Mouse (Mus musculus) stomach, embryonic 16.5 days (tissue): Measurements from ENCODE around the gene Bik. TPM values are rescaled to one million over a fixed set of nuclear protein-coding genes. Genes with fewer than 3 reads are reported as not detected.
A peak's percentile ranks its signal among the peaks of the same experiment; 100 is the strongest.

Source experiments
- ATAC-seq: fragments of 200-750 bp; cut with Nextera tagmentation; 2 replicates; pipeline ENCODE4 v1.8.0; 2017; ENCODE audit warnings: moderate number of reproducible peaks, moderate TSS enrichment; ENCODE audit not compliant: insufficient read depth, low FRiP score
- H3K27ac ChIP-seq: fragments of 300-500 bp; sonication (generic); 2 replicates; pipeline ENCODE4 v1.5.1; 2014; ENCODE audit warnings: low read length
- H3K27me3 ChIP-seq: fragments of 300-500 bp; sonication (generic); 2 replicates; pipeline ENCODE4 v1.6.1; 2014; ENCODE audit warnings: low read length, control low read depth, mixed read lengths; ENCODE audit not compliant: control insufficient read depth, insufficient read depth
- H3K36me3 ChIP-seq: fragments of 300-500 bp; sonication (generic); 2 replicates; pipeline ENCODE4 v1.6.1; 2014; ENCODE audit warnings: low read length; ENCODE audit not compliant: control insufficient read depth, insufficient read depth
- H3K4me1 ChIP-seq: fragments of 300-500 bp; sonication (generic); 2 replicates; pipeline ENCODE4 v1.6.1; 2014; ENCODE audit warnings: low read length, control low read depth, mixed read lengths; ENCODE audit not compliant: control insufficient read depth, insufficient read depth
- H3K4me2 ChIP-seq: fragments of 300-500 bp; sonication (generic); 2 replicates; pipeline ENCODE4 v1.6.1; 2014; ENCODE audit warnings: low read depth, low read length, mixed read lengths
- H3K4me3 ChIP-seq: fragments of 300-500 bp; sonication (generic); replicated peaks from 2 replicates; pipeline ENCODE4 v1.5.1; 2014; ENCODE audit warnings: mild to moderate bottlenecking, low read length
- H3K9ac ChIP-seq: fragments of 300-500 bp; sonication (generic); 2 replicates; pipeline ENCODE4 v1.6.1; 2014; ENCODE audit warnings: low read length
- H3K9me3 ChIP-seq: fragments of 300-500 bp; sonication (generic); replicated peaks from 2 replicates; pipeline ENCODE4 v1.6.1; 2016; ENCODE audit warnings: low read length, control low read depth; ENCODE audit not compliant: control insufficient read depth
- WGBS: fragments of 180-500 bp; shearing (Covaris S2); extraction: QIAGEN DNeasy Blood & Tissue Kit; methylation state at CpG from one replicate; pipeline ENCODE4 v1.1.7; 2014; 5-methylcytosine and 5-hydroxymethylcytosine counted together
- polyA plus RNA-seq: library from polyadenylated mRNA; unstranded; fragments of >200 nt; fragmentation: Nextera tagmentation; extraction: Ambion mirVana; gene quantifications from 2 replicates; pipeline ENCODE4 v1.2.1, GENCODE M21; 2015

Bik gene
- polyA plus RNA-seq = 6.8 and 7.0 TPM in 2 replicates

- peak within 1 kb of the TSS; percentile 93 for H3K4me2 ChIP-seq
- no peak within 1 kb of the TSS for H3K27ac ChIP-seq
- peaks cover 27% of the 10 kb centered on the region for H3K27me3 ChIP-seq
- H3K4me3 ChIP-seq = peak within 1 kb of the TSS; percentile 61
- no peaks in the 10 kb centered on the region for H3K36me3 ChIP-seq
- H3K4me1 ChIP-seq = peaks cover 20% of the 10 kb centered on the region
- peak within 1 kb of the TSS; percentile 73 for H3K9ac ChIP-seq
- under 1% methylated on average over 45 of the region's 45 CpGs for WGBS
- no peaks in the 10 kb centered on the region for H3K9me3 ChIP-seq
- peak; percentile 54; the same call in 1 of the 2 replicates for ATAC-seq
These were observed at the start of gene Bik for GRCm38 (mm10) chr15:83526424-83527091. Gene Bik, plus strand, starts transcription at chr15:83526862.

DNA sequence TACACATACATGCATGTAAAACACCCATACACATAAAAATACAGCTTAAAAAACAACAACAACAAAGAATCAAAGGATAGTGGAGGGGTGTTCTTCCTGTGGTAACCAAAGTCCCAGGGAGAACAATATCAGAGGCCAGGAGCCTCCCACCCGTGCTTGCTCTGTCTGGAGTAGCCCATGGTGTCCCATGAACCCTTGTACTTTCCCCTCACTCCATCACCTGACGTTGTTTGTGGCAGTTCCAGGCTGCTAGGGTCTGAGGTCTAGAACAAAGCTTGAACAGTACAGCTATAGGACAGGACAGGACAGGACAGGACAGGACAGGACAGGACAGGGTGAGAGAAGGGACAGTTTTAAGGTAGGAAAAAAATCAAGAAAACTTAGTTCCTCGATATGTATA is 48.6 kb upstream of the Bik start:
- 72% methylated on average over 3 of the region's 3 CpGs for WGBS
- H3K4me3 ChIP-seq = no peak overlapping the region
- H3K27ac ChIP-seq = no peak overlapping the region

DNA sequence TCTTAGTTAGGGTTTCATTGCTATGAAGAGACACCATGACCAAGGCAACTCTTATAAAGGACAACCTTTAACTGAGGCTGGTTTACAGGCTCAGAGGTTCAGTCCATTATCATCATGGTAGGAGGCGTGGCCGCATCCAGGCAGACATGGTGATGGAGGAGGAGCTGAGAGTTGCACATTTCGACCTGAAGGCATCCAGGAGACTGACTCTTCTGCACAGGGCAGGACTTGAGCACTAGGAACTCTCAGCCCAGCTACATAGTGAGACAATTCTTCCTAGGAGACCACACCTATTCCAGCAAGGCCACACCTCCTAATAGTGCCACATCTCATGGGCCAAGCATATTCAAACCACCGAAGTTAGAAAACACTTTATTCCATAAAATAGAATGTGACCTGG is 46.8 kb upstream of the Bik start:
- no peaks in the 10 kb centered on the region for H3K36me3 ChIP-seq
- WGBS = 85% methylated on average over 4 of the region's 4 CpGs
- no peak overlapping the region for H3K4me2 ChIP-seq
- no peak overlapping the region for H3K9ac ChIP-seq
- H3K9me3 ChIP-seq = no peaks in the 10 kb centered on the region
- H3K27ac ChIP-seq = no peak overlapping the region
- no peaks in the 10 kb centered on the region for H3K27me3 ChIP-seq
- no peak overlapping the region for H3K4me3 ChIP-seq
- ATAC-seq = no peak
- H3K4me1 ChIP-seq = peaks cover 2% of the 10 kb centered on the region; the same call in 1 of the 2 replicates

More for the DNA sequence above, 48.6 kb upstream of the Bik start:
- Histone ChIP-seq H3K27me3 (no peaks in the 10 kb centered on the region), H3K36me3 (no peaks in the 10 kb centered on the region), H3K4me1 (peaks cover 14% of the 10 kb centered on the region; the same call in 1 of the 2 replicates), H3K9ac (no peak overlapping the region), H3K4me2 (no peak overlapping the region), H3K9me3 (no peaks in the 10 kb centered on the region)
- ATAC-seq = no peak

DNA sequence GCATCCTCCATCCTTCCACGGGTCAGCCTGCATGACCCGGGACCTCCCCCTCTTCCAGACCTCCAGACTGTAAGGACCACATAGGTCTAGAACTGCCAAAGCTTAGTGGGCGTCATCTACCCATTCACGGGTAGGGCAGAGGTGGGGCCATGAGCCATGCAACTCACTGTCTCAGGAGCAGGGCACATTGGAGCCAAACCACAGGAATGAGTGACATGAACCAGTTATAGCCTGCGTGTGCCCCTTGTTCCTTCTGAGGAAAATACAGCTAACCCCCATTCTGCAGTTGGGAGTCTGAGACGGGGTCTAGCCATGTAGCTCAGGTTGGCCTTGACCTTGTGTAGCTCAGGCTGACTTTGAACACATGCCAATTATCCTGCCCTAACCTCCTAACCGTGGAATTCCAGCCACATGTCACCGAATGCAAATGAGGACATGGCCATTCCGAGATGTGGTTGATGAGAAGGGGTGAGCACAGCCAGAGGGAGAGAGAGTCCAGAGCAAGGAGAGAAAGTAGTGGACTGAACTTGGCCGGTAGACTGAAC is 45.4 kb upstream of the Bik start:
- no peak for ATAC-seq
- Histone ChIP-seq H3K27me3 (no peaks in the 10 kb centered on the region), H3K4me2 (no peak overlapping the region), H3K9ac (no peak overlapping the region), H3K27ac (no peak overlapping the region), H3K9me3 (no peaks in the 10 kb centered on the region), H3K4me3 (no peak overlapping the region), H3K36me3 (no peaks in the 10 kb centered on the region; the same call in 1 of the 2 replicates), H3K4me1 (no peaks in the 10 kb centered on the region)
- 66% methylated on average over 10 of the region's 10 CpGs for WGBS

DNA sequence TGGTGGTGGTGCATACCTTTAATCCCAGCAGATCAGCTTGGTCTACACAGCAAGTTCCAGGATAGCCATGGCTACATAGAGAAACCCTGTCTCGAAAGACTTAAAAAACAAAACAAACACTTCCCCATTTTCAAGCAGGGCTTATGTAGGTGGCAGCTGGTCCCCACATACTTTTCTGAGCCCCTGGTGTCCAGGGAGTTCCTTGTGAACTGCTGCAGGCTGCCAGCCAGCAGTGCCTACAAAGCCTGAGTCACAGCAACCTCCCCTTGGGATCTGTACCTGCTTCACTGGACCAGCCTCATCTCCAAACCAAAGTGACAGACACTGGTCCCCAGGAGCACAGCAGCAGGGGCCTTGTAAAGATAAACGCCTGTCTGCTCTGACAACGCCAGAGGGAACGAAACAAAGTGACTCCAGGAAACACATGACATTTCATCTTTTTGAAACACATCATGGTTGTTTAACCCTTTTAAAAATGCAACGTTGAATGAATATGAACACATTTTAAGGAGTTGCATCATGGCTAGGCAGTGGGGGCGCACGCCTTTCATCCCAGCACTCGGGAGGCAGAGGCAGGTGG is 43.9 kb upstream of the Bik start:
- H3K4me1 ChIP-seq = no peaks in the 10 kb centered on the region
- no peak overlapping the region for H3K27ac ChIP-seq
- H3K9me3 ChIP-seq = no peaks in the 10 kb centered on the region
- WGBS = 73% methylated on average over 8 of the region's 8 CpGs
- H3K27me3 ChIP-seq = no peaks in the 10 kb centered on the region
- H3K9ac ChIP-seq = no peak overlapping the region
- H3K4me2 ChIP-seq = no peak overlapping the region
- H3K4me3 ChIP-seq = no peak overlapping the region
- no peaks in the 10 kb centered on the region; the same call in 1 of the 2 replicates for H3K36me3 ChIP-seq
- no peak for ATAC-seq

DNA sequence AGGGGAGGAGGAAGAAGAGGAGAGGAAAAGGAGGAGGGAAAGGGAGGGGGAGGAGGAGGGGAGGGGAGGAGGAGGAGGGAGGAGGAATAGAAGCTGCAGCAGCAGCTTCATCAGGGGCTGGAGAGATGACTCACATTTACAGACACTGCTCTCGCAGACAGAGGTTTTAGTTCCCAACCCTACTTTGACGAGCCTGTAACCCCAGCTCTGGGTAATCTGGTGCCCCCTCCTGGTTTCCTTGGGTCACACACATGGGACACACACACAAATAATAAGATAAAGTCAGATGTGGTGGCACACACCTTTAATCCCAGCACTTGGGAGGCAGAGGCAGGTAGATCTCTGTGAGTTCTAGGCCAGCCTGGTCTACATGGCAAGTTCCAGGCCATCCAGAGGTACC is 43.2 kb upstream of the Bik start:
- no peaks in the 10 kb centered on the region for H3K27me3 ChIP-seq
- no peak for ATAC-seq
- no peak overlapping the region for H3K9ac ChIP-seq
- no peak overlapping the region for H3K4me3 ChIP-seq
- no peak overlapping the region for H3K4me2 ChIP-seq
- WGBS = 40% methylated on average over 2 of the region's 2 CpGs
- H3K4me1 ChIP-seq = no peaks in the 10 kb centered on the region
- H3K9me3 ChIP-seq = no peaks in the 10 kb centered on the region
- H3K36me3 ChIP-seq = no peaks in the 10 kb centered on the region; the same call in 1 of the 2 replicates
- no peak overlapping the region for H3K27ac ChIP-seq

DNA sequence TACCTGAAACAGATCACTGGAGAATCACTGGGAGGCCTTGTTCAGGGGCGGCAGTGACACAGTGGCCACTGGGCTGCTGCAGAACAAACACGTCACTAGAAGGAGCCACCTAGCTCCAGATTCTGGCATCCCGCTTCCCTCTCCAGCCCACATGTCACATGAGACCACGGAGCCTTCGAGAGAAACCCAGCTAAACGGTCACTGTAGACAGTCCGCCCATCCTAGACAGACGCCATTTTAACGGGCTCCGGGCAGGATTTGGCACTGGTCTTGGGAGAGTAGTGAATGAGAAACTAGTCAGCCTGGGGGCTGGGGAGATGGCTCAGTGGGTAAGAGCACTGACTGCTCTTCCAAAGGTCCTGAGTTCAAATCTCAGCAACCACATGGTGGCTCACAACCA is 42.4 kb upstream of the Bik start:
- no peak overlapping the region for H3K4me2 ChIP-seq
- no peaks in the 10 kb centered on the region; the same call in 1 of the 2 replicates for H3K36me3 ChIP-seq
- H3K4me3 ChIP-seq = no peak overlapping the region
- no peak overlapping the region for H3K27ac ChIP-seq
- no peak for ATAC-seq
- no peaks in the 10 kb centered on the region for H3K9me3 ChIP-seq
- no peak overlapping the region for H3K9ac ChIP-seq
- no peaks in the 10 kb centered on the region for H3K4me1 ChIP-seq
- WGBS = 92% methylated on average over 10 of the region's 10 CpGs
- no peaks in the 10 kb centered on the region for H3K27me3 ChIP-seq

DNA sequence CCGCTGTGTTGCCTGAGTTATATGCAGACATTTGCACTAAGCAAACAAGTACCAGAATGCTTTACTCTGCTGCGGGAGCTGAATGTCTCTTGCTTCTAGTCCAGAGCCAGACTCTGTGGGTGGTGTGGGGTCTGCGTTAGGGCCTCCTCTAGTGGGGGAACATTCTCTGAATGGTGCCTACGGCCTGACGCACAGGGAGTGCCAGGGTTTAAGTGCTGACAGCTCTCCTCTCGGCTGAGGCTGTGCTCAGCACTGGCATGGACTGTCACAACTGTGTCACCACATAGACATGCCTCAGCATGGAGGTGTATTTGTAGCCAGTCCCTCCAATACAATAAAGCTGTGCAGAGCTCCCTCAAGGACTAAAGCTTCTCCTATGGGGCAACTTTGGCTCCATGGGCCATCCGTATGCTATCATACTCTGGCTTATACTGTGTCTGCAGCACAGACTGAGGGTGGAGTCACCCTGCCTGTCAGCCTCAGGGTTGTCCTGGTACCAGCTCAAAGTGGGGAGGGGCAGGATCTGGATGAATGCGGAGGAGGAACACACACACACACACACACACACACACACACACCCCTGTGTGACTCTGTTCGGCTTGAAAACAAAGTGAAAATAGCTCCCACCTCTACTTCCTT is 39.1 kb upstream of the Bik start:
- H3K4me2 ChIP-seq = no peak overlapping the region
- no peaks in the 10 kb centered on the region for H3K4me1 ChIP-seq
- H3K27ac ChIP-seq = no peak overlapping the region
- H3K9me3 ChIP-seq = no peaks in the 10 kb centered on the region
- 0 out of 2 replicates have a peak, but pooled peaks have one; percentile 19 for ATAC-seq
- H3K4me3 ChIP-seq = no peak overlapping the region
- WGBS = 62% methylated on average over 9 of the region's 9 CpGs
- peaks cover 2% of the 10 kb centered on the region; the same call in 1 of the 2 replicates for H3K36me3 ChIP-seq
- no peaks in the 10 kb centered on the region for H3K27me3 ChIP-seq
- H3K9ac ChIP-seq = peak overlapping the region; percentile 20; the same call in 1 of the 2 replicates

GRCm38 (mm10) chr15:83489471-83489870 is 37.2 kb upstream of the Bik start:
- Histone ChIP-seq H3K27me3 (no peaks in the 10 kb centered on the region), H3K36me3 (peaks cover 2% of the 10 kb centered on the region; the same call in 1 of the 2 replicates), H3K9ac (no peak overlapping the region), H3K27ac (no peak overlapping the region), H3K4me1 (no peaks in the 10 kb centered on the region), H3K4me3 (no peak overlapping the region), H3K4me2 (no peak overlapping the region), H3K9me3 (no peaks in the 10 kb centered on the region)
- no peak for ATAC-seq
- 88% methylated on average over 20 of the region's 20 CpGs for WGBS
